Mouse (Mus musculus) monocyte, adult 5-6 weeks (primary cell): Measurements from ENCODE around the gene Arhgap30. TPM values are rescaled to one million over a fixed set of nuclear protein-coding genes. Genes with fewer than 3 reads are reported as not detected.
A peak's percentile ranks its signal among the peaks of the same experiment; 100 is the strongest.

Experiments
- ATAC-seq: fragments of 153-309, 156-312 bp; replicated peaks from 2 replicates; pipeline ENCODE4 v1.8.0; 2017; ENCODE audit warnings: mild to moderate bottlenecking; ENCODE audit not compliant: low TSS enrichment, insufficient number of reproducible peaks, severe bottlenecking, poor library complexity, low FRiP score
- total RNA-seq: library from RNA; stranded (forward); fragments of 200-1000, 200-491, 200-594 nt; gene quantifications from 3 replicates; pipeline ENCODE4 v1.2.3, GENCODE M21; 2017

The Arhgap30 gene
- total RNA-seq, 1 experiment from 2014 or later = 376 TPM

- ATAC-seq = peak; percentile 96
Observed at GRCm38 (mm10) chr1:171451001-171451400, 62.2 kb downstream of the Arhgap30 start.

GRCm38 (mm10) chr1:171452522-171452921, 63.8 kb downstream of the Arhgap30 start:
- no peak for ATAC-seq

GRCm38 (mm10) chr1:171452923-171453322, 64.2 kb downstream of the Arhgap30 start:
- ATAC-seq = peak; percentile 49

GRCm38 (mm10) chr1:171454926-171455325, 66.2 kb downstream of the Arhgap30 start:
- no peak for ATAC-seq

- ATAC-seq = no peak
Observed at GRCm38 (mm10) chr1:171457568-171457967, 68.8 kb downstream of the Arhgap30 start.

GRCm38 (mm10) chr1:171459791-171460190, 71.0 kb downstream of the Arhgap30 start:
- no peak for ATAC-seq

Other genes starting within 250 kb of the Arhgap30 start
- gene Sdhc, start 238.4 kb upstream of the Arhgap30 start, total RNA-seq = 15.7 to 38.4 TPM (median 25.1 TPM) in 3 replicates
- not detected in 3 replicates for gene Mpz, start 238.2 kb upstream of the Arhgap30 start, total RNA-seq
- gene Pcp4l1, start 192.7 kb upstream of the Arhgap30 start, total RNA-seq = 0.29 to 2.0 TPM in 2 of 3 replicates, not detected in the other
- gene Nr1i3, start 175.0 kb upstream of the Arhgap30 start, total RNA-seq = 0.19 to 0.86 TPM in 2 of 3 replicates, not detected in the other
- 5.0 to 10.2 TPM (median 9.3 TPM) in 3 replicates for gene Tomm40l, start 166.4 kb upstream of the Arhgap30 start, total RNA-seq
- gene Apoa2, start 163.9 kb upstream of the Arhgap30 start, total RNA-seq = not detected in 3 replicates
- gene Fcer1g, start 154.6 kb upstream of the Arhgap30 start, total RNA-seq = 875 to 1,050 TPM (median 955 TPM) in 3 replicates
- not detected in 3 replicates for gene Adamts4, start 138.5 kb upstream of the Arhgap30 start, total RNA-seq
- gene Ndufs2, start 137.6 kb upstream of the Arhgap30 start, total RNA-seq = 172 to 231 TPM (median 231 TPM) in 3 replicates
- 32.4 to 35.5 TPM (median 34.3 TPM) in 3 replicates for gene B4galt3, start 118.6 kb upstream of the Arhgap30 start, total RNA-seq
- gene Ppox, start 107.8 kb upstream of the Arhgap30 start, total RNA-seq = 9.2 to 14.2 TPM (median 11.1 TPM) in 3 replicates
- gene Usp21, start 101.0 kb upstream of the Arhgap30 start, total RNA-seq = 8.1 to 12.6 TPM (median 11.2 TPM) in 3 replicates
- gene Ufc1, start 93.9 kb upstream of the Arhgap30 start, total RNA-seq = 46.7 to 66.9 TPM (median 63.4 TPM) in 3 replicates
- 9.8 to 12.6 TPM (median 11.4 TPM) in 3 replicates for gene Dedd, start 59.8 kb upstream of the Arhgap30 start, total RNA-seq
- 35.1 to 41.2 TPM (median 36.1 TPM) in 3 replicates for gene Nit1, start 43.3 kb upstream of the Arhgap30 start, total RNA-seq
- 26.8 to 86.9 TPM (median 34.0 TPM) in 3 replicates for gene Pfdn2, start 43.3 kb upstream of the Arhgap30 start, total RNA-seq
- not detected in 3 replicates for gene Klhdc9, start 28.2 kb upstream of the Arhgap30 start, total RNA-seq
- 2.0 to 3.9 TPM (median 2.5 TPM) in 3 replicates for gene Nectin4, start 18.9 kb upstream of the Arhgap30 start, total RNA-seq
- gene Usf1, start 22.4 kb downstream of the Arhgap30 start, total RNA-seq = 91.6 to 117 TPM (median 94.5 TPM) in 3 replicates
- 3.9 to 9.0 TPM (median 4.9 TPM) in 3 replicates for gene Tstd1, start 29.9 kb downstream of the Arhgap30 start, total RNA-seq
- gene F11r, start 48.6 kb downstream of the Arhgap30 start, total RNA-seq = 3.5 to 8.6 TPM (median 4.5 TPM) in 3 replicates
- gene Alyref2, start 114.5 kb downstream of the Arhgap30 start, total RNA-seq = 10.6 to 14.2 TPM (median 11.8 TPM) in 3 replicates
- not detected in 3 replicates for gene Itln1, start 146.3 kb downstream of the Arhgap30 start, total RNA-seq
- gene Cd244a, start 170.2 kb downstream of the Arhgap30 start, total RNA-seq = 232 to 381 TPM (median 239 TPM) in 3 replicates
- gene Ly9, start 218.5 kb downstream of the Arhgap30 start, total RNA-seq = 71.1 to 137 TPM (median 80.7 TPM) in 3 replicates